ENCODE assay signal across 10 mouse cellular contexts in the genomic region with DNA sequence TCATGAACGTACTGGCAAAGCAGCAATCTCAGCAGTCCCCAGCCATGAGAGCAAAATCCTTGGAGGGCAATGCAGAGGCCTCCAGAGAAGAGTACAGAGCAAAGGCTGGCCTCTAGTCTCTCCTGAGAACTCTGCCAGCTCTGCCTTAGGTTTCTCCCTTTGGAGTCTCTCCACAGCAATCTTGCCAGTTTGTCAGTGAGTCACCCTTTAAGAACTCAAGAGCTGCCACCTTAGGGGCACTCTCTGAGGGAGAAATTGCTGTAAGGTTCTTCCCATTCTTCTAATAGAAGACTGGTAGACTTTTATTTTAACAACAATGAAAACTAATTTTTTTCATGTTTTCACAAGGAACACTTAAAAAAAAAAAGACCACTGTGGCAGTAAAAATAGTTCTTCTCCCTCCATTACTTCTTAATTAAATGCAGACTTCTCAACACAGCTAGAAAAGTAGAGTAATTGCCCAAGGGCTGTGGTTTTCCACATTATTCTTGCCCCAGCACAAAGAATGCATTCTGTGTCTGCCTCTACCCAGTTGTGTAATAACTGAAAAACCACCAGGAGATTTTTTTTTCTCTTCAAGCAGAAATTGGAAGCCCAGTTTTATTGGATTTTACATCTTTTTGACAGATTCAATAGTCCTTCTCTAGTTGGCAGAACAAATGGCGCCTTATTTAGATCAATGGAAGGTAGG. TPM values are rescaled to one million over a fixed set of nuclear protein-coding genes. Genes with fewer than 3 reads are reported as not detected.
DNase-seq lines count a peak whose midpoint lies in the region; ATAC-seq and TF ChIP-seq lines count a peak whose summit lies in the region.
"Had no signal": no experiment of that assay in that cellular context is flagged by ENCODE, and none has a peak within 500 bp of the region (broad histone marks: within the 10 kb centered on the region; RNA-seq: fewer than 3 reads in every experiment).

No protein-coding gene starts in this region.

- peak overlapping the region; percentile 53 for H3K27ac ChIP-seq in gastrocnemius, adult 2 months
- peak overlapping the region; percentile 95 for H3K27ac ChIP-seq in limb, embryonic 12.5 days
- H3K27ac ChIP-seq in liver, embryonic 12.5 days: no peak overlapping the region

- intact Hi-C loops in gastrocnemius, adult 2 months (cut with DNase I): no loop called here

- peaks cover 47% of the 10 kb centered on the region for H3K4me1 ChIP-seq in limb, embryonic 12.5 days (replicated peaks)
- H3K4me1 ChIP-seq in liver, embryonic 12.5 days: no peaks in the 10 kb centered on the region

- no peak overlapping the region for H3K9ac ChIP-seq in limb, embryonic 12.5 days (replicated peaks)
- H3K9ac ChIP-seq in liver, embryonic 12.5 days: no peak overlapping the region

- no peaks in the 10 kb centered on the region for H3K27me3 ChIP-seq in limb, embryonic 12.5 days
- H3K27me3 ChIP-seq in liver, embryonic 12.5 days (replicated peaks): no peaks in the 10 kb centered on the region

- no peak overlapping the region for H3K4me3 ChIP-seq in gastrocnemius, adult 2 months
- no peak overlapping the region for H3K4me3 ChIP-seq in limb, embryonic 12.5 days (replicated peaks)
- H3K4me3 ChIP-seq in liver, embryonic 12.5 days: no peak overlapping the region

- WGBS in limb, embryonic 12.5 days: 28% methylated on average over 2 of the region's 2 CpGs
- 49% methylated on average over 2 of the region's 2 CpGs for WGBS in liver, embryonic 12.5 days (ENCODE audit: insufficient replicate concordance)

- no peaks in the 10 kb centered on the region for H3K36me3 ChIP-seq in limb, embryonic 12.5 days
- no peaks in the 10 kb centered on the region for H3K36me3 ChIP-seq in liver, embryonic 12.5 days

- no peaks in the 10 kb centered on the region for H3K9me3 ChIP-seq in limb, embryonic 12.5 days
- no peaks in the 10 kb centered on the region for H3K9me3 ChIP-seq in liver, embryonic 12.5 days (replicated peaks)

- no peak for TF ChIP-seq POLR2A in brain, embryonic 14.5 days (IDR thresholded peaks at IDR 0.05; ENCODE audit: borderline replicate concordance, extremely low read depth, insufficient read depth, insufficient read length, poor library complexity, severe bottlenecking)

- peak; percentile 21; the same call in 1 of the 2 replicates for ATAC-seq in limb, embryonic 12.5 days (ENCODE audit: insufficient number of reproducible peaks, insufficient read depth, low FRiP score, low TSS enrichment, low read depth)
- ATAC-seq in liver, embryonic 12.5 days: no peak

- TF ChIP-seq CTCF in gastrocnemius, adult 2 months (IDR thresholded peaks at IDR 0.05): no peak
- no peak for TF ChIP-seq CTCF in brain, embryonic 14.5 days (IDR thresholded peaks at IDR 0.05; ENCODE audit: borderline replicate concordance, extremely low read depth, insufficient read depth, insufficient read length)

- peak; percentile 49 for DNase-seq in gastrocnemius, adult 2 months
- DNase-seq in gastrocnemius, postnatal 10 days: no peak
- peak; percentile 97 for DNase-seq in 3T3-L1 (ENCODE audit: low read depth, low spot score)
- DNase-seq in brain, embryonic 14.5 days (ENCODE audit: low read depth): peak; percentile 49
- no peak for DNase-seq in heart, adult 18-20 months
- DNase-seq in layer of hippocampus, adult 18-20 months (ENCODE audit: low spot score in 2 of 2): no peak
- DNase-seq: layer of hippocampus, postnatal 36 days; lung, postnatal 4 days had no signal

- H3K4me2 ChIP-seq in limb, embryonic 12.5 days: peak overlapping the region; percentile 32
- H3K4me2 ChIP-seq in liver, embryonic 12.5 days: no peak overlapping the region

RNA-seq across cellular contexts. Expression of a gene that starts 27.2 kb away (rescaled TPM):
- 1 to 10 TPM; 2.1 TPM for total RNA-seq in gastrocnemius, adult 2 months (2021)
- total RNA-seq in gastrocnemius, postnatal 10 days (2021): 100 to 1,000 TPM in 1 of 2 experiments, 1 to 10 TPM in 1; 1.9 to 242 TPM
- 6.7 and 20.1 TPM in 2 replicates for polyA plus RNA-seq in brain, embryonic 14.5 days (2012; rRNA removed)
- 5.3 and 5.5 TPM in 2 replicates for polyA plus RNA-seq in limb, embryonic 12.5 days (2016; fragmentation: Nextera tagmentation; extraction: Ambion mirVana)
- total RNA-seq in heart, adult 18-20 months (2021): under 1 TPM in 1 of 2 experiments, not detected in 1; 0.75 TPM
- polyA plus RNA-seq in liver, embryonic 12.5 days (2016; fragmentation: Nextera tagmentation; extraction: Ambion mirVana): 2.0 and 2.6 TPM in 2 replicates
- total RNA-seq in layer of hippocampus, adult 18-20 months (2021): 1 to 10 TPM; 4.7 to 5.6 TPM

RNA-seq across cellular contexts. Expression of a gene that starts 51.6 kb away (rescaled TPM):
- 10 to 100 TPM in 1 of 2 experiments, 1 to 10 TPM in 1; 9.9 to 15.7 TPM for total RNA-seq in gastrocnemius, adult 2 months (2021)
- 10 to 100 TPM; 24.8 to 32.6 TPM for total RNA-seq in gastrocnemius, postnatal 10 days (2021)
- 33.5 TPM in 2 replicates for polyA plus RNA-seq in brain, embryonic 14.5 days (2012; rRNA removed)
- 30.7 and 32.8 TPM in 2 replicates for polyA plus RNA-seq in limb, embryonic 12.5 days (2016; fragmentation: Nextera tagmentation; extraction: Ambion mirVana)
- 10 to 100 TPM; 17.7 to 18.9 TPM for total RNA-seq in heart, adult 18-20 months (2021)
- 4.1 and 4.3 TPM in 2 replicates for polyA plus RNA-seq in liver, embryonic 12.5 days (2016; fragmentation: Nextera tagmentation; extraction: Ambion mirVana)
- total RNA-seq in layer of hippocampus, adult 18-20 months (2021): 10 to 100 TPM; 32.7 to 34.5 TPM

Comparison
In these comparisons a context has a peak if more than half of its experiments do, and no peak if none do; other contexts are left out.
1. DNase-seq: peak in gastrocnemius, adult 2 months (single experiment), 3T3-L1 (single experiment) and brain, embryonic 14.5 days (single experiment); none in gastrocnemius, postnatal 10 days (single experiment), heart, adult 18-20 months (0 of 2) and layer of hippocampus, adult 18-20 months (0 of 2).